Mouse (Mus musculus): Measurements from ENCODE around the gene Sptb.

DNA sequence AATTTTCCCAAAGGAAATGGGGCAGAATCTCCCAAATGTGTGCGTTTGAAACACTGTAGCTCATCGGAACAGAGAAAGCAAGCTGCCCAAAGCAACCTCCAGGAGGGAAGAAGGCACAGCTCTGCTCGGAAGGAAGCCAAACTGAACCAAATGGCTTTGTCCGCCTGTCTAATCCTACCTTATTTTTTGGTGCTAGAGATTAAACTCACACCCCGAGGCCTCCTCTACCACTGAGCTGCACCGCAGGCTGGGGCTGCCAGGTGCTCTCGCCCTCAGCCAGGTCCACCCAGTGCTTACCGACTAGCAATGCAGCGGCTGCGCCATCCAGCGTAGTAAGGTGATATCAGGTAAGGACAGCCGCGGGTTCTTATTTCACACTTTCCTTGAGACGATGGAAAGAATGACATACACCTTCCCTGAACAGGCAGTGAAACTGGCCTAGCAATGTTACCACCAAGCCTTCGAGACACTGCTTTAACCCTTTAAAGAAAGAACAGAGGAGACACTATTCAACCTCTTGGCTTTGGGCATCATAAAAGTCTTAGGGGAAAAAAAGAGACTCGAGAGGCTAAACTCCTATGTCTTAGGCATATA lies 40.6 kb upstream of the Sptb start:
- TF ChIP-seq CTCF (IDR thresholded peaks at IDR 0.05; ENCODE audit: low read depth) (no peak), EP300 (IDR thresholded peaks at IDR 0.05; ENCODE audit: low read depth) (no peak)

All from heart, postnatal 0 days (tissue).